Mouse (Mus musculus) layer of hippocampus, postnatal 10 days (tissue): Measurements from ENCODE around the gene Ubxn10. TPM values are rescaled to one million over a fixed set of nuclear protein-coding genes. Genes with fewer than 3 reads are reported as not detected.

Experiments
- total RNA-seq, 2 experiments: library from RNA; stranded (reverse); gene quantifications; 2 replicates each; pipeline ENCODE4 v1.2.3; 2021

Ubxn10 gene
- total RNA-seq, 2 experiments from 2014 or later, result 1.7 to 2.1 TPM

Other genes with a start within 250 kb of the Ubxn10 start
- 1 to 10 TPM; 2.0 to 2.1 TPM for gene Vwa5b1, start 101.3 kb downstream of the Ubxn10 start, total RNA-seq
- gene Pla2g2c, start 12.4 kb downstream of the Ubxn10 start, total RNA-seq, result not detected
- gene Pla2g2f, start 20.5 kb upstream of the Ubxn10 start, total RNA-seq, result not detected
- gene Pla2g2d, start 38.6 kb upstream of the Ubxn10 start, total RNA-seq, result not detected
- 1 to 10 TPM in 1 of 2 experiments, under 1 TPM in 1; 0.65 to 2.1 TPM for gene Pla2g5, start 126.3 kb upstream of the Ubxn10 start, total RNA-seq
- gene Gm13030, start 136.8 kb upstream of the Ubxn10 start, total RNA-seq, result not detected
- not detected for gene Pla2g2e, start 140.8 kb upstream of the Ubxn10 start, total RNA-seq
- 10 to 100 TPM; 12.3 to 13.1 TPM for gene Otud3, start 176.8 kb upstream of the Ubxn10 start, total RNA-seq
- gene Rnf186, start 229.9 kb upstream of the Ubxn10 start, total RNA-seq, result not detected
- gene Tmco4, start 235.7 kb upstream of the Ubxn10 start, total RNA-seq, result 1 to 10 TPM; 1.5 to 1.8 TPM